Comparison of ENCODE assay signal across 19 mouse cellular contexts in the genomic region with DNA sequence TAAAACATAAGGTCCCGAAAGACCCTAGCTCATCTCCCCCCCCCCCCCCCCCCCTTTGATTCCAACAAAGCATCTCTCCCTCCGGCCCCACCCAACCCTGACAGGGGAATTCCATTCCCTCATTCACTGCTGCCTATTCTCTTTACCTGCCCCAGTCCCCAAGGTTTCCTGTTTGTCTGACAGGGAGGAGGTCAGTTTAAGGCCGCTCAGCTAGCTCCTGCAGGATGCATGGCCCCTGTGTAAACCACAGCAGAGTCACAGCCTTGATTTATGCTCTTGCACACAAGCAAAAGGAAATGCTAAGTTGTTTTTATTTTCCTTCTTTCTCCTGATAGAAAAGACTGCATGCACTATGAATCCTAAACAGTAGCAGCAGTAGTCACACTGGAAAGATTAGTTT.
DNase-seq lines count a peak whose midpoint lies in the region; ATAC-seq and TF ChIP-seq lines count a peak whose summit lies in the region.
"Had no signal": no experiment of that assay in that cellular context is flagged by ENCODE, and none has a peak within 500 bp of the region (broad histone marks: within the 10 kb centered on the region; RNA-seq: fewer than 3 reads in every experiment).

No protein-coding gene starts in this region.

- 50% methylated on average over 2 of the region's 3 CpGs for WGBS in lung, postnatal 0 days
- WGBS in liver, embryonic 11.5 days, result 59% methylated on average over 3 of the region's 3 CpGs
- WGBS in midbrain, embryonic 15.5 days, result 63% methylated on average over 3 of the region's 3 CpGs

- H3K4me1 ChIP-seq in lung, postnatal 0 days (ENCODE audit: insufficient read depth, low read depth, low read length), result no peaks in the 10 kb centered on the region; the same call in 1 of the 2 replicates
- no peaks in the 10 kb centered on the region for H3K4me1 ChIP-seq in liver, embryonic 11.5 days (replicated peaks; ENCODE audit: control insufficient read depth, insufficient read depth, low read length)
- H3K4me1 ChIP-seq in midbrain, embryonic 15.5 days, result no peaks in the 10 kb centered on the region
- H3K4me1 ChIP-seq: embryonic facial prominence, embryonic 12.5 days; forebrain, embryonic 13.5 days; hindbrain, embryonic 13.5 days; intestine, embryonic 15.5 days had no signal

- no peaks in the 10 kb centered on the region for H3K27me3 ChIP-seq in lung, postnatal 0 days (replicated peaks; ENCODE audit: insufficient read depth, low read length)
- H3K27me3 ChIP-seq in liver, embryonic 11.5 days (replicated peaks; ENCODE audit: control insufficient read depth, insufficient read depth, low read length), result no peaks in the 10 kb centered on the region
- no peaks in the 10 kb centered on the region for H3K27me3 ChIP-seq in midbrain, embryonic 15.5 days (replicated peaks)
- H3K27me3 ChIP-seq: embryonic facial prominence, embryonic 12.5 days; forebrain, embryonic 13.5 days; hindbrain, embryonic 13.5 days; intestine, embryonic 15.5 days; lung, embryonic 15.5 days had no signal

- no peak for TF ChIP-seq EP300 in lung, postnatal 0 days (IDR thresholded peaks at IDR 0.05)

- H3K9ac ChIP-seq in lung, postnatal 0 days (replicated peaks; ENCODE audit: low read depth), result no peak overlapping the region
- no peak overlapping the region for H3K9ac ChIP-seq in liver, embryonic 11.5 days (ENCODE audit: low read depth, low read length)
- H3K9ac ChIP-seq in midbrain, embryonic 15.5 days, result no peak overlapping the region
- H3K9ac ChIP-seq: embryonic facial prominence, embryonic 12.5 days; forebrain, embryonic 13.5 days; hindbrain, embryonic 13.5 days; intestine, embryonic 15.5 days; lung, embryonic 15.5 days had no signal

- H3K4me3 ChIP-seq in lung, postnatal 0 days (ENCODE audit: low read depth, low read length), result no peak overlapping the region
- no peak overlapping the region for H3K4me3 ChIP-seq in liver, embryonic 11.5 days (ENCODE audit: low read depth, low read length)
- H3K4me3 ChIP-seq in midbrain, embryonic 15.5 days, result no peak overlapping the region
- H3K4me3 ChIP-seq: embryonic facial prominence, embryonic 12.5 days; erythroblast, embryonic 14.5 days; forebrain, embryonic 13.5 days; hindbrain, embryonic 13.5 days; intestine, embryonic 15.5 days; lung, embryonic 15.5 days had no signal

- no peak for TF ChIP-seq CTCF in lung, postnatal 0 days (IDR thresholded peaks at IDR 0.05)

- no peak overlapping the region for H3K27ac ChIP-seq in lung, postnatal 0 days (ENCODE audit: low read length)
- H3K27ac ChIP-seq in liver, embryonic 11.5 days (ENCODE audit: low read depth, low read length), result no peak overlapping the region
- H3K27ac ChIP-seq in midbrain, embryonic 15.5 days, result no peak overlapping the region
- H3K27ac ChIP-seq: embryonic facial prominence, embryonic 12.5 days; forebrain, embryonic 13.5 days; hindbrain, embryonic 13.5 days; intestine, embryonic 15.5 days; lung, embryonic 15.5 days had no signal

- H3K4me2 ChIP-seq in lung, postnatal 0 days (replicated peaks; ENCODE audit: low read depth, low read length), result no peak overlapping the region
- H3K4me2 ChIP-seq in liver, embryonic 11.5 days, result no peak overlapping the region
- H3K4me2 ChIP-seq in midbrain, embryonic 15.5 days, result no peak overlapping the region
- H3K4me2 ChIP-seq: embryonic facial prominence, embryonic 12.5 days; forebrain, embryonic 13.5 days; heart, embryonic 11.5 days; hindbrain, embryonic 13.5 days; intestine, embryonic 15.5 days; lung, embryonic 15.5 days had no signal

- H3K36me3 ChIP-seq in lung, postnatal 0 days (ENCODE audit: insufficient read depth, low read length), result peaks cover 25% of the 10 kb centered on the region
- H3K36me3 ChIP-seq in liver, embryonic 11.5 days (ENCODE audit: control insufficient read depth, insufficient read depth, low read length), result peaks cover 9% of the 10 kb centered on the region
- H3K36me3 ChIP-seq in midbrain, embryonic 15.5 days (replicated peaks), result peaks cover 17% of the 10 kb centered on the region

- DNase-seq in heart, adult 11 months, result peak; percentile 76
- no peak for DNase-seq in heart, postnatal 14 days
- DNase-seq in lung, postnatal 0 days (ENCODE audit: low spot score), result peak; percentile 15
- DNase-seq in lung, postnatal 36 days, result no peak
- peak; percentile 49 for DNase-seq in kidney, adult 9 months
- peak; percentile 28 to 65 for DNase-seq in kidney, postnatal 25 days
- DNase-seq in liver, embryonic 11.5 days (ENCODE audit: low spot score), result no peak
- DNase-seq: cerebellum, adult 2 months; right cerebral cortex, postnatal 14 days; thymus, adult 2 months had no signal

- peak; percentile 59; the same call in 1 of the 2 replicates for ATAC-seq in lung, postnatal 0 days
- no peak for ATAC-seq in liver, embryonic 11.5 days (replicated peaks; ENCODE audit: low FRiP score)
- no peak for ATAC-seq in midbrain, embryonic 15.5 days (replicated peaks)
- ATAC-seq: forebrain, embryonic 13.5 days; intestine, embryonic 15.5 days; midbrain, embryonic 16.5 days had no signal

- H3K9me3 ChIP-seq in lung, postnatal 0 days (ENCODE audit: low read length), result no peaks in the 10 kb centered on the region
- no peaks in the 10 kb centered on the region for H3K9me3 ChIP-seq in liver, embryonic 11.5 days (ENCODE audit: control insufficient read depth, low read length)
- no peaks in the 10 kb centered on the region for H3K9me3 ChIP-seq in midbrain, embryonic 15.5 days
- H3K9me3 ChIP-seq: embryonic facial prominence, embryonic 12.5 days; forebrain, embryonic 13.5 days; hindbrain, embryonic 13.5 days; intestine, embryonic 15.5 days; lung, embryonic 15.5 days had no signal

- intact Hi-C loops in heart, postnatal 14 days (cut with DNase I), result no loop called here

Comparison
In these comparisons a context has a peak if more than half of its experiments do, and no peak if none do; other contexts are left out.
1. DNase-seq: peak in heart, adult 11 months (single experiment), lung, postnatal 0 days (single experiment), kidney, adult 9 months (single experiment) and kidney, postnatal 25 days (2 of 2); none in heart, postnatal 14 days (0 of 2), lung, postnatal 36 days (single experiment) and liver, embryonic 11.5 days (single experiment).